In the genomic region with DNA sequence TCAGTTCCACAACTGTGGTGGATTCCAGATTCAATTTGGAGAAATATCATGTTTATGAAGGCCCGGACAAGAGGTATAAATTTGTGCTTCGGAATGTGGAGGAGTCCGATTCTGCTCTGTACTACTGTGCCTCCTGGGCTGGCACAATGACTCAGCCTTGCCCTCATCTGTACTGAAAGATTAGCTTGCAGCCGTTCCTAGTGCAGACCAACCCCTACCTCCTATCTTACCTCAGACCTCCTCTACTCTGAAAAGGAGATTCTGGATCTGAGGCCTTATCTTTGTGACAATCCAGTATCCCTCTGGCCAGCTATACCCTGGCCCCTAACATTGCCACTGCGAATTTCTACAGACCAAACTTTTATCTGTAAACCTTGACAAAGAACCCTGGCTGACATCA, we compare ENCODE assay signal across 15 mouse cellular contexts.
DNase-seq lines count a peak whose midpoint lies in the region; ATAC-seq and TF ChIP-seq lines count a peak whose summit lies in the region.
"Had no signal": no experiment of that assay in that cellular context is flagged by ENCODE, and none has a peak within 500 bp of the region (broad histone marks: within the 10 kb centered on the region; RNA-seq: fewer than 3 reads in every experiment).

No protein-coding gene starts in this region.

- ATAC-seq in forebrain, embryonic 12.5 days (ENCODE audit: low FRiP score) = 0 out of 2 replicates have a peak, but pooled peaks have one; percentile 41
- no peak for ATAC-seq in forebrain, embryonic 13.5 days
- peak; percentile 87 for ATAC-seq in erythroid progenitor cell, adult 5-6 weeks (replicated peaks; ENCODE audit: low FRiP score, poor library complexity, severe bottlenecking)
- peak; percentile 95 for ATAC-seq in liver, postnatal 0 days

- WGBS in forebrain, embryonic 12.5 days = 88% methylated on average over 5 of the region's 5 CpGs
- WGBS in forebrain, embryonic 13.5 days = 88% methylated on average over 5 of the region's 5 CpGs
- WGBS in liver, postnatal 0 days (ENCODE audit: insufficient replicate concordance) = 55% methylated on average over 5 of the region's 5 CpGs
- WGBS in embryonic facial prominence, embryonic 10.5 days = 91% methylated on average over 5 of the region's 5 CpGs

- H3K9me3 ChIP-seq in forebrain, embryonic 12.5 days = no peaks in the 10 kb centered on the region
- no peaks in the 10 kb centered on the region for H3K9me3 ChIP-seq in forebrain, embryonic 13.5 days (replicated peaks)
- no peaks in the 10 kb centered on the region for H3K9me3 ChIP-seq in liver, postnatal 0 days (ENCODE audit: low read length)
- no peaks in the 10 kb centered on the region for H3K9me3 ChIP-seq in embryonic facial prominence, embryonic 10.5 days
- H3K9me3 ChIP-seq: embryonic facial prominence, embryonic 15.5 days; hindbrain, embryonic 13.5 days; megakaryocyte, embryonic 14.5 days had no signal

- no peak overlapping the region for H3K4me2 ChIP-seq in forebrain, embryonic 12.5 days
- H3K4me2 ChIP-seq in forebrain, embryonic 13.5 days = no peak overlapping the region
- peak overlapping the region; percentile 55 for H3K4me2 ChIP-seq in liver, postnatal 0 days (ENCODE audit: low read depth, low read length)
- H3K4me2 ChIP-seq: embryonic facial prominence, embryonic 15.5 days; hindbrain, embryonic 13.5 days had no signal

- TF ChIP-seq EP300 in liver, postnatal 0 days (IDR thresholded peaks at IDR 0.05; ENCODE audit: low read depth) = peak; percentile 87

- H3K36me3 ChIP-seq in forebrain, embryonic 12.5 days (replicated peaks) = no peaks in the 10 kb centered on the region
- H3K36me3 ChIP-seq in forebrain, embryonic 13.5 days (ENCODE audit: poor library complexity, severe bottlenecking) = no peaks in the 10 kb centered on the region
- H3K36me3 ChIP-seq in liver, postnatal 0 days (replicated peaks; ENCODE audit: insufficient read depth, low read length) = no peaks in the 10 kb centered on the region
- H3K36me3 ChIP-seq in embryonic facial prominence, embryonic 10.5 days (replicated peaks) = no peaks in the 10 kb centered on the region
- H3K36me3 ChIP-seq: embryonic facial prominence, embryonic 15.5 days; hindbrain, embryonic 13.5 days had no signal

- no peaks in the 10 kb centered on the region for H3K27me3 ChIP-seq in forebrain, embryonic 12.5 days
- H3K27me3 ChIP-seq in forebrain, embryonic 13.5 days = no peaks in the 10 kb centered on the region
- H3K27me3 ChIP-seq in liver, postnatal 0 days (ENCODE audit: insufficient read depth, low read length) = no peaks in the 10 kb centered on the region
- no peaks in the 10 kb centered on the region for H3K27me3 ChIP-seq in embryonic facial prominence, embryonic 10.5 days (replicated peaks; ENCODE audit: low read depth, poor library complexity, severe bottlenecking)
- H3K27me3 ChIP-seq: CH12.LX; embryonic facial prominence, embryonic 15.5 days; hindbrain, embryonic 13.5 days; megakaryocyte, embryonic 14.5 days had no signal

- H3K4me1 ChIP-seq in forebrain, embryonic 12.5 days = no peaks in the 10 kb centered on the region
- no peaks in the 10 kb centered on the region for H3K4me1 ChIP-seq in forebrain, embryonic 13.5 days
- no peaks in the 10 kb centered on the region for H3K4me1 ChIP-seq in liver, postnatal 0 days (ENCODE audit: insufficient read depth)
- H3K4me1 ChIP-seq in embryonic facial prominence, embryonic 10.5 days = no peaks in the 10 kb centered on the region
- H3K4me1 ChIP-seq: embryonic facial prominence, embryonic 15.5 days; hindbrain, embryonic 13.5 days had no signal

- H3K27ac ChIP-seq in forebrain, embryonic 12.5 days = no peak overlapping the region
- no peak overlapping the region for H3K27ac ChIP-seq in forebrain, embryonic 13.5 days
- peak overlapping the region; percentile 69 for H3K27ac ChIP-seq in liver, postnatal 0 days (ENCODE audit: low read depth)
- H3K27ac ChIP-seq in embryonic facial prominence, embryonic 10.5 days (replicated peaks) = no peak overlapping the region
- H3K27ac ChIP-seq: embryonic facial prominence, embryonic 15.5 days; gastrocnemius, adult 2 months; heart, adult 2 months; hindbrain, embryonic 13.5 days had no signal

- peak; percentile 68 for DNase-seq in 416B (ENCODE audit: low read depth)
- peak; percentile 40 for DNase-seq in liver, postnatal 0 days
- no peak for DNase-seq in adrenal gland, adult (ENCODE audit: inconsistent age in 2 of 2, low spot score in 1 of 2)
- no peak for DNase-seq in embryonic facial prominence, embryonic 10.5 days (ENCODE audit: low spot score)
- DNase-seq in cerebellum, adult 8-10 months = no peak
- DNase-seq: gastrocnemius, adult 2 months; heart, adult 2 months; kidney, adult 11 months had no signal

- no peak overlapping the region for H3K4me3 ChIP-seq in forebrain, embryonic 12.5 days (replicated peaks)
- H3K4me3 ChIP-seq in forebrain, embryonic 13.5 days = no peak overlapping the region
- 0 out of 2 replicates have a peak overlapping the region, but pooled peaks have one; percentile 15 for H3K4me3 ChIP-seq in liver, postnatal 0 days (ENCODE audit: low read depth, low read length)
- no peak overlapping the region for H3K4me3 ChIP-seq in embryonic facial prominence, embryonic 10.5 days
- H3K4me3 ChIP-seq: embryonic facial prominence, embryonic 15.5 days; gastrocnemius, adult 2 months; heart, adult 2 months; hindbrain, embryonic 13.5 days; megakaryocyte, embryonic 14.5 days had no signal

- TF ChIP-seq CTCF in liver, postnatal 0 days (IDR thresholded peaks at IDR 0.05; ENCODE audit: low read depth) = no peak

- no peak overlapping the region for H3K9ac ChIP-seq in forebrain, embryonic 12.5 days
- no peak overlapping the region for H3K9ac ChIP-seq in forebrain, embryonic 13.5 days
- no peak overlapping the region; the same call in 1 of the 2 replicates for H3K9ac ChIP-seq in liver, postnatal 0 days (replicated peaks)
- H3K9ac ChIP-seq: embryonic facial prominence, embryonic 15.5 days; hindbrain, embryonic 13.5 days had no signal

Comparison
In these comparisons a context has a peak if more than half of its experiments do, and no peak if none do; other contexts are left out.
1. DNase-seq: peak in 416B (single experiment) and liver, postnatal 0 days (single experiment); none in adrenal gland, adult (0 of 2), embryonic facial prominence, embryonic 10.5 days (single experiment) and cerebellum, adult 8-10 months (single experiment).